Mouse (Mus musculus) right cerebral cortex, postnatal 10 days (tissue): Measurements from ENCODE around the gene Lurap1.

Source experiments
- DNase-seq, 2 experiments: peaks; one replicate each; pipeline ENCODE4 v3.0.0; 2021; ENCODE audit warnings: low spot score in 2 of 2

Gene Lurap1

DNA sequence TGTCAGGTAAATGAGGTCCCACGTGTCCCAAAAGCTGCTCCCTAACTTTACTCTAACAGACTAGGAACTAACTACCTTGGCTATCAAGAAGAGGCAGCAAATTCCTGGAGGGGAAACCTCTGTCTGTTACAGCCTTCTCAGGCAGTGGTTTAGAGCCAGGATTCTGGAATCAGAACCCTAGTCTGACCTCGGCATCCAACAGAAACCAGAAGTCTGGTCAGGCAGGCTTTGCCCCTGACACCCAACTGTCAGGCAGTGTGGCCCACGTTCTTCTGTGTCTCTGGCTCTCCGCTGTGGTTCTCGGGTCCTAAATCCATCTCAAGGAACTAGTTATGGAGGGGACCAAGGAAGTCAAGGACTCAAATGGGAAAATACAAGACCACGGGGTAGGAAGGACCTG lies at the start of gene Lurap1:
Gene Lurap1, minus strand, starts transcription at position 101 of the 400 bp plus-strand sequence.
- no peak for DNase-seq

DNA sequence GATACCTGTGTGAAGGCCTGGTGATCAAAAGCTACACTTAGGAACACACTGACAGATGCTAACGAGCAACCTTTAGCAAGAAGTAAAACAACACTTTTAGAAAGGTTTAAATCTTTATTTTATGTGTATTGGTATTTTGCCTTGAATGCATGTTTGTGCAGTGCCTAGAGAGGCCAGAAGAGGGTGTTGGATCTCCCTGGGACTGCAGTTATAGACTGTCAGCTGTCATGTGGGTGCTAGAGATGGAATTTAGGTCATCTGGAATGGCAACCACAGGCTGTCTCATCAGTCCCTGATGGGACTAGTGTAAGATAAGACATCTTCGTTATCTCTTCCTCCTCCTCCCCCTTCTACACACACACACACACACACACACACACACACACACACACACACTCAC lies 47.3 kb upstream of the Lurap1 start:
- DNase-seq: no peak

DNA sequence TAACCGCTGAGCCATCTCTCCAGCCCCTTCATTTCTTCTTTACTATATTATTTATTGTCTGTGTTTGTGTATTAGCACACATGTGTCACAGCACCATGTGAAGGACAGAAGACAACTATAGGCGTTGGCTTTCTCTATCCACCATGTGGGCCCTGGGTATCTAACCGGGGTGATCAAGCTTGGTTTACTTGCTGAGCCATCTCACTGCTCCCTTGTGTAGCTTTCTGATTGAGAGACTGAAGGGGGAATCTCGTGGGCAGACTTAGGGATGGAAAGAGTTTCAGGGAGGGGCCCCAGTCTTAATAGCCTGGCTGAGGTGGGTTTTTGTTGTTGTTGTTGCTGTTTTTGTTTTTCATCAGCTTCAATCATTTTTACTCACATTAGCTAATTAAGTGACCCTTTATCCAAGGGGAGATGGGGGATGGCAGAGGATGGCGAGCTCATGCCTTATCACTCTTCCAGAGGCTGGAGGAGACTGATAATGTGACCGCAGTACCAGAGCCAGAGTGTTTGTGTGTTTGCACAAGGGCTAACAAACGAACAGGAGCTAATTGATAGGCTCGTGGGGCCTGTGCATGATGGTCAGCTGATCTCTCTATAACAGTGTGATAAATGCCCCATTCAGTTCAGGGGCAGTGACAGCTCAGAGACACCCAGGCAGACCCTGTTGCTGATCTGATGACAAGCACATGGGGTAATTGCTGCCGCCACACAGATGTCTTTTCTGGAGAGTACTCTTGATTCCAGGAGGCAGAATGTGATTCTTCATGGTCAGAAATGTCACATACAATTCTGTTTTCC lies 42.6 kb upstream of the Lurap1 start:
- no peak for DNase-seq

DNA sequence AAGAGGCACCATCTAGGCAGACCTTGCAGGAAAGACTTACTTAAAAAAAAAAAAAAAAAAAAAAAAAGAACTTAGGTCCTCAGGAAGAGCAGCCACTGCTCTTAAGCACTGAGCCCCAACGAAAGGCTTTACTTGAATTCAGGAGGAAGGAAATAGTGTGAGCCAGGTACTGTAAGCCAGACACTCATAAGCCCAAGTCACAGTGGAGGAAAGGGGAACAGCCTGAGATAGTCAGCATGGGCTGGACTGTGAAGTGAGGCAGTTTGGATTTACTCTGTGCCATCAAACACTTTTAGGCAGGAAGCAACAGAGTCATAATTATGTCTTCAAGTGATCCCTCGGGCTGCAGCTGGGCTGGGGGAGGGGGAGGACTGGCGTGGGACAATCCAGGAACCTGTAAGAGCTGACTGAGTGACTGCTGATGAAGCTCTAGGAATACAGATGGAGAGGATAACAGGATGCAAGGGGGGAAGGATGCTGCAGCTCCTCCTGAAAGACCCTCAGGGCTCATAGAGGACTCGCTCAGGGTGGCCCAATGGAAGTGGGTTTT lies 41.2 kb upstream of the Lurap1 start:
- peak in 1 of 2 experiments; percentile 30 for DNase-seq

DNA sequence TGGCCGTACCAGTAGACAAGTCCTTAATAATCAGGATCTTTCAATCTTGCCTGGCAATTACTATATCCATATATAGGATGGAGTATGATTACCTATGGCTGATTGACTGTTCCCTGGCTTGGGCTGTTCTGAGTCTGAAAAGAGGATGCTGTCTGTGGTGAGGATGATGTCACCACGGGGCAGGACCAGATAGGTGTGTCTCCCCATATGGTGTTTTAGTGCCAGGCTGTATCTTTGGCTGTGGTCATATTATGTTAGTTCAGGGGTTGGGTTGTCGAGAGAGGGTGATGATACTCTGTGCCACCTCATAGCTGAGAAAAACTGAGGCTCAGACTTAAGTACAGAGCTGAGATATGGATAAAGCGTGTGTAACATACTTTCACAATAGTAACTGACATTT lies 33.9 kb upstream of the Lurap1 start:
- DNase-seq: no peak

DNA sequence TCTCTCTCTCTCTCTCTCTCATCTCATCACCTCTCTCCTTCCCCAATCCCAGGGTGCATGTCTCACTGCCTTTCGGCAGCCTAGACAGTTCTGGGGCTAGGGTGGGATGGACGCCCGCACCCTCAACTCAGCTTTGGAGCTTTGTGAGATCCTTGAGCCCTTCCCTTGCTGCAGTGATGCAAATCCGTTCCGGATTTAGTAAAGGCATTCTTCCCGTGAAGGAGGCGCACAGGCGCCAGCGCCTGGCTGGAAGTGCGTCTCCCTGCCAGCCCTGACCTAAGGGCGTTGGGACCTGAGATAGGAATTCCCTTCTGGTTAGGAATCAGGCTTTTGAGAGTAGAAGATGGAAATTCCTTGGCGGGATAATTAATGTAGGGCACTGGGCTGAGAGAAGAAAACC lies 31.6 kb upstream of the Lurap1 start:
- no peak for DNase-seq

DNA sequence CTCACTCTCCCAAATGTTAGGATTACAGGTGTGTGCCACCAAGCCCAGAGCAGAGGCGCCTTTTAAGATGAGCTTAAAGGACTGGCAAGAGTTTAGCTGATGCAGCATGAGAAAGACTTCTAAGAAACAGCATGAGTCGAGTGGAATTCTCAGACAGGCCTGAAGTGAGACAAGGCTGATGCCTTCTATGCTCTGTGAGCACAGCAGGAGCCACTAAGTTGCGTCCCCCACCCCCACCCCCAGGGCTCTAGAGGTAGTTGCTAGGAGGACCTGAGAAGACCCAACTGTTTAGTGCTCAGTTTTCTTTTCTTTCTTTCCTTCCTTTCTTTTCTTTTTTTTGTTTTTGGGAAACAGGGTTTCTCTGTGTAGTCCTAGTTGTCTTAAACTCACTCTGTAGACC lies 30.9 kb upstream of the Lurap1 start:
- no peak for DNase-seq

DNA sequence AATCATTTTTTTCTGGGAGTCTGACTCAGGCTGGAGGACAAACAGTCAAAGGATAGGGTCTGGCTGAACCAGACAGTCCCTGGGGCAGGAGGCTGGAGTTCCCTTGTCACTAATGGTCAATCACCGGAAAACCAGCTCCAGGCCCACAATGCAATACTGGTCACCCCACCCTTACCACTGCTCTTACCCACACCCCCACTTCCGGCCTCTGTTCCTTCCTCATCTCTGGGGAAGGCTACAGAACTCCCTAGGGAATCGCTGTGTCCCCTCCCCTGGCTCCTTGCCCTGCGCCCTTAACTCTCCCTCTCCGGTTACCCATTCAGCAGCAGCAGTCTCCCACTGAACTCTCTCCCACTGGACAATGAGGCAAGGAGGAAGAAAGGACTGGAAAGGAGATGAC lies 26.0 kb upstream of the Lurap1 start:
- DNase-seq: peak; percentile 59 to 70

DNA sequence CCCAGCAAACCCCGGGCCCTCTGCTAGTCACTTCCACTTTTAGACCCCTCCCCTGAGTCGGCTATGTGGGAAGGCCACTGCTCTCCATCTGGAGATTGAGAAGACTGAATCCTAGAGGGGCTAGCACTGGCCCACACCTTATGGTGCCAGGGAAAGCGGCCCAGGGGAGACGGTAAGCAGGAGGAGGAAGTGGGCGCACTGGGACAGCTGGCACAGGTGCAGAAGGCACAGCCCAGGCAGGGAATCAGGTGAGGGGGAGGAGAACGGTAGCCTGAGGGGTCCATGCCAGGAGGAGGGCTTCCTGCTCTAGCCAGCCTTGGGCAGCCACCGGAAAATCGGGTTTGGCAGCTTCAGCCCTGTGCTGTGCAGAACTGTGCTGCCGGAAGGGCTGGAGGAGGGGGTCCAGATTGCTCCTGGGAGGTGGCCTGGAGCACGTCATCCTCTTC lies 25.4 kb upstream of the Lurap1 start:
- peak; percentile 86 to 88 for DNase-seq

DNA sequence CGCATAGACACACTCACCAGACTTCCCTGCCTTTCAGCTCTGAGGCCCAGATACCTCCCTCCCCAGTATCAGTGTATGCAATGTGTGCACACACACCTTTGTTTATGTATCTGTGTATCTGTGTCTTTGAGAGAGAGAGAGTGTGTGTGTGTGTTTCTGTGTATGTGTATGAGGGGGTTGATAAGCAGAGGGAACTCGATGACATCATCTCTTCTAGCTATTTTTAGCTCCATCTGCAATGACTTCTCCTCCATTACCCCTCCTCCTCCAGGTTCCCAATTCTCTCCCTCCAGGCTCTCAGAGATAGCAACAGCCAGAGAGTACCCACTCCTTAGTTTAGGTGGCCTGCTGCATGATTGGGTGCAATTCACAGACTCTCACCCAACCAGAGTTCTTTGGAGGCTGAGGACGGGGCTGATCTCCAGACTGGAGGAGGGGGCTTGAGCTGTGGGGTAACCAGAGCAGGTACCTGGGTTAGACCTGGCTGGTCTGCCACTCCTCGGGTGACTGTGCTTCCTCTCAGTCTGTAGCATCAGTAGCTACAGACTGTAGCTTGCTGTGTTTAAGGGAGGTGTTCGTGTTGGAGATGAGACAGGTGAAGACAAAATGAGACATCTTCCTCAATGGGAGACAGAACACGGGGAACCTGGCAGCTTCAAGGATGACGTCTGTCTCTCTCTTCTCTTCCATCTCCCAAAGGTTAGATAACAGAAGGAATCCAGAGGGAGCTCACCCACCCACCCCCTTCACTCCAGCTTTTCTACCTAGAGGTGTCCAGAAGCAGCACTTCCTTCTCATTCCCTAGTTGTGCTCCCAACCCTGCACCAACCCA lies 24.8 kb upstream of the Lurap1 start:
- DNase-seq: peak; percentile 71 to 86

DNA sequence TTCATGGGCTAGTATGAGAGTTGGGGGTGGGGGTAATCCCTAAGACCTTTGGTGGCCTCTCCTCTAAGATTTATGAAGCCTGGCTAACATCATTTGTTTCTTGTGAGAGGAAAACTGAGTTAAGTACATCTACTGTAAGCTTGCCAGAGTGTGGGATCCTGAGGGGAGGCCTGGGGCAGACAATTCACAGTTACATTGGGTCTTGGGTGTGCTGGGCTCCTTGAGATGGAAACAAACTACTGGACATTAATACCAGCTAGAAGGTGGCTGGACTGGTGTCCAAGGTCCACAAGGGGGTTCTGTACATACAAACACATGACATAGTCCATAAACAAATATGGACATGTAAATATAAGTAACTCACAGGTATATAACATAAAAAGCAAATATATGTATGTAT lies 24.0 kb upstream of the Lurap1 start:
- no peak for DNase-seq

DNA sequence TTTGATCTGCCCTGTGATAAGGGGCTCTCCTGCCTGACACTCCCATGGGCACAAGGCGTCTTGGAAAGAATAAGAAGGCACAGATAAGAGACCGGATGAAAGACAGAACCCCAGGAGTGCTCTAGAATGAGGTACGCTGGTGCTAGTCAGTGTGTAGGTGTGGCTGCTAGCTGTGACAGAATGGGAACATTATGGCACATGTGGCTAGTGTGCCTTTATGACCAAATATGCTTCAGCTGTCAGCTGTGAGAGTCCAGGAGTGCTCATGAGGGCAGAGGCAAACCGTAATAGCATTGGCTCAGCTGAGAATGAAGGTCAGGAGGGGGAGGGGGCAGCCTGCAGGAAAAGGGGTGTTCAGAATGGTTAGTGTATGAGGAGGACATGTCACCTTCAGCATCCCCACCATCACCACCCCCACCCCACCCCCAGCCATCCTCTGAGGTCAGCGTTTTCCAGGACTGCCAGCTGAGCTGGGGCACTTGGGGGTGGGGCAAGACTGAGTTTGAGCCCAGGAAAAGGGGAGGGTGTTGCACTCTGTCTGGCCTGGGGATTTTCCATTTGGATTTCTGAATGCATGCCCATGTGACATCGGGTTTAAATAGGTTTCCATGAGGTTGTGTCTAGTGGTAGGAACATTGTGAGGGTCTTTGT lies 23.5 kb upstream of the Lurap1 start:
- DNase-seq: no peak

DNA sequence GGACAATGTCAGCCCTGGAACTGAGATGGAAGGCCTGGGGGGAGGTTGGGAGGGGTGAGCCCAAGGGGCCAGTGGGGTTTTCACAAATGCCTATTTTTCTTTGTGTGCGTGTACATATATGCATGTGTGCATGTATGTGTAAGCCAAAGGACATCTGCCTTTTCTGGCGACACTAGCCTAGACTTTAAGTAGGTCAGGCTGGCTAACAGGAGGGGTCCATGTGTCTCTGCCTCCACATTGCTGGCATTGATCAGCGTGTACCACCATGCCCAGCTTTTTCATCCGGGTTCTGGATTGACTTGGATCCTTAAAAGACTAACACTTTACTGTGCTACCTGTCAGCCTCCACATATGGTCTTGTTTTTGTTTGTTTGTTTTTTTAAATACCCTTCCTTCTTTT lies 22.6 kb upstream of the Lurap1 start:
- DNase-seq: no peak

DNA sequence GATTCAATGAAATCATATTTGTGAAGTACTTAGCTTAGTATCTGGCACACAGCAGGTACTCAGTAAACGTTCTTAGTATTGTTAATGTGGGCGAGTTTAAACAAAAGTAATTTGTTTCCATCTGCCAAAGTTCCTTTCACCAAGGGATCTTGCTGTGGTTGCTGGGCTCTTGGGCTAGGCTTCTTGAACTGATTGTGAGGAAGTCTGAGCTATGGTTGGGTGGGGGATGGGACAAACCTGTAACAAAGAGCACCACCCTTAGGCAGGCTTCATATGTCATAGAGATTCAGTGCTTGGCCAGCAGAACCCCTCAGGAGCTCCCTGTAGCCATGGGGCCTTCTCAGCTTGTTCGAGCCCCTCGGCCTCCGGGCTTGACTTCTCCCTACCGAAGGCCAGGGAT lies 21.9 kb upstream of the Lurap1 start, which contains the start of the genes 1700042G07Rik and Gm49337:
Gene 1700042G07Rik, plus strand, starts transcription at position 301 of the 400 bp plus-strand sequence.
Gene Gm49337, plus strand, starts transcription at position 313 of the 400 bp plus-strand sequence.
- no peak for DNase-seq

DNA sequence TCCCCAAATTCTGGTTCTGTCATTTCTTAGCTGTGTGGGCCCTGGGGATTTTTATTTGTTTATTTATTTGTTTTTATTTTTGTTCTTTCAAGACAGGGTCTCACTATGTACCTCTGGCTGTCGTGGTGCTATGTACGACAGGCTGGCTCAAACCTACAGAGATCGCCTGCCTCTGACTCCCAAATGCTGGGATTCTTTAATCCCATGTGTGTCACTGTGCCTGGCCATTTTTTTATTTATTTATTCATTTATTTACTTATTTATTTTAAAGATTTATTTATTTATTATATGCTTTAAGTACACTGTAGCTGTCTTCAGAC lies 18.2 kb upstream of the Lurap1 start:
- no peak for DNase-seq

DNA sequence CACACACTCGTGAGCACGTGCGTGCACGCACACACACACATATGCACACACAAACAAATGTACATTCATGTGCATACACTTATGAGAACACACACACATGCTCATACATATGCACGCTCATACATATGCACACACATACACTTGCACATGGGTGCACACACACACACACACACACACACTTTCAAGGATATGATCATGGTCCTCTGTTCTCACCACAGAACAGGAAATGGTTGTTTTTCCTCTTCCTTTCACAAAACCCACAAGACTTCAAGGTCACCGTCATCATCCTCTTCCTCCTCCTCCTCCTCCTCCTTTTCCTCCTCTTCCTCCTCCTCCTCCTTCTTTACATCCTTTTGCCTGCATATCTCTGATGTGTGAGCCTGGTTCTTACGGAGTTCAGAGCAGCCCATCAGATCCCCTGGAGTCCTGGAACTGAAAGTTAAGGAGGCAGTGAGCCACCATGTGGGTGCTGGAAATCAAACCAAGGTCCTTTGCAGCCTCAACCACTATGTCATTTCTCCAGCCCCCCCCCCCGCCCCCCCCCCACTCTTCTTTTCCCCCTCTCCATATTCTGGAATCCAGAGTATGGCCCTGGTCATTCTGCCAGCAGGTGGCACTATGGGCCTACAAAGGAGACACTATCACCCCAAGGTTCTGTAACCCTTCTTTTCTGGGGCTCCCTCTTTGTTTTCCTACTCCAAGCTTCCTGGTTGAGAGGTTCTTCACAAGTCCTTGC lies 17.6 kb upstream of the Lurap1 start:
- DNase-seq: peak; percentile 74 to 86

DNA sequence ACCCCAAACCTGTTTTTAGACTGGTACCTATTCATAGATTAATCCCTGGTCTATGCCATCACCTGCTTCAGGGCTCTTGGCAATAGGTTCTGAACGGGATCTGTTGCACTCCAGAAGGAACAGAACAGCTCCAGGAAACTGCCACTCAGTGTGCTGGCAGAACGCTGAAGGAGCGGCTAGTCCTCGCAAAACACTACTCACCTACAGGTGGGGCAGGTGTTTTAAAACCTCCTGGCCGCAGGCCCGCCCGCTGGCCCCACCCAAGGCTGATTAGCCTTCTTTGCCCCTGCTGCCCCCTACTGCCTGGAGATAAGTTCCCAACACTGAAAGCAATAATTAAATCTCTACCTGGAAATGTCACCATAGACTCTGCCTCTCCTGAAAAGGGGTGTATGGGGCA lies 16.3 kb upstream of the Lurap1 start, which contains the start of gene Tspan1:
Gene Tspan1, minus strand, starts transcription at position 198 of the 400 bp plus-strand sequence.
- peak in 1 of 2 experiments; percentile 30 for DNase-seq

DNA sequence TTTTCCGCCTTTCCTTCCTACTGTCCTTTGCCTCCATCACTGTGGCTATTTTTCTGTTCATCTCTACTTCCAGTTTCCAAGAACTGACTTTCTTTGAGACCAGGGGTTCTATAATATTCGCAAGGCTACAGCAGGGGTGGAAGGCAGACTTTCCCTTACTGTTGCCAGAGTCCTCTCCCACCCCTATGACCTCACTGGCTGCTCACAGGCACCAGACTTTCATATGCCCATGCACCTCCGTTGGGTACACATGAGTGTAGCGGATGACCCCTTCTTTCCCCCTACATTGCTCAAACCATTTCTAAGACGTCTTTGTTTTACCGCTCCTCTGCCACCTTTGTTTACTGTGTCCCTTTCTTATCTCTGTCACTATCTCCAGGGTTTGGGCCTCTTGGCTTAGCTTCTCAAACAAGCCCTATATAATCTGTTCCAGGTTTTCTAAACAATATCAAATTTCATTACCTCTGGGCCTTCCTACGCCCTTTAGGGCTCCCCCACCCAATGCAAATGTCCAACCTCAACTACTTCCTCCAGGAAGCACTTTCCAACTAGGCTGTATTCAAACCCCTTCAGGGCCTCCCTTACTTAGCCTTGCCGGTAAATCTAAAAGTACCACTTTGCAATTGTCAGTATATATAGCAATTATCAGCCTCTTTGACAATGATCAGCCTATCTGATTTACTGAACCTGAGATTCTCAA lies 14.7 kb upstream of the Lurap1 start:
- DNase-seq: no peak

DNA sequence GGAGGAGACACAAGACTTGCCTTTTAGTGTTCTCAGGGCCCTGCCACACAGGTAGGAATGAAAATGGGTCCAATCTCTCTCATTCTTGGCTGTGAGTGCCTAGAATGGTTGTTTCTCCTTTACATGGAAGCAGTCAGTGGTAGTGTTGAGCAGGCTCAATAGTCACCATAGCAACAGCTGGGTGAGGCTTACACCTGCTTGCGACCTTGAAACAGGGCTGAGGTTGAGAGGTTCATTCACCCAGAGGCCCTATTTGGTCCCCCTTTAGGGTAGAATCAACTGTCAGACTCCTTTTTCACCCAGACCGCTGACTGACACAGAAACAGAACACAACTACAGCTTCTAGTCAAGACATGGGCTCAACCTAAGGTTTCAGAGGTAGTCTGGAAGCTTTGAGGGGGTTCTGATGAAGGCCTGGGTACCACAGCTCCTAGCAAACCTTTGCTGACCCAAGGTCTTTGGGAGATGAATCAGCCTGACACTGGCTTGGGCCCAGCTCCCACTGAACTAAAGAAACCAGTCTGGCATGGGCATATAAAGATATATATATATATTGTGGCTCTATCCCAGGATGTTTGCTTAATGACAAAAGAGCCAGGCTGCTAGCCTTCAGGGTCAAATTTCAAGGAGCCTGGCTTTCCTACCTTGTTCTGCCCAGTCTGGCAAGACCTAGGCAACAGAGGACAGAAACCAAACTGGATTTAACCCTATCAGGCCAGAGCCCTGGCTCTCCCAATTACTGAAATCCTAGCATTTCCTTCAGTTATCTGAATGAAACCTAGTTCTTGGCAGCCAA lies 13.8 kb upstream of the Lurap1 start:
- no peak for DNase-seq

DNA sequence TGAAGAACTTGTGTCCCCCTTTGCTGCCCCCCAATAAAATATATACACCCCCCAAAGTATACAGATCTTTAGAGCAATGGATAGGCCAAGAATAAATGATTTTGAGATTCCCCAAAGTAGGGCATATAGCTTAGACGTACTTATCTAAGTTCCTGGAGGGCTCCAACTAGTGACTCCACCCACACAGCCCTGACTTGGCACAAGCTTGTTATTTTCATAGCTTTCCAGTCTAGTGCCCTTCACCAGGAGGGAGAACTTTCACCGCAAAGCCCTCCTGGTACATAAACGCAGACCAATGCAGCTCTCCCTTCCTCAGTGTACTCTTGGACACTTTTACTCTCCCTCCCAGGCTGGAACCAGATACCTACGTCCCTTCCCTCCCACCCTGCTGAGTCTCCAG lies 11.0 kb upstream of the Lurap1 start:
- peak in 1 of 2 experiments; percentile 35 for DNase-seq
